Mouse (Mus musculus) liver, embryonic 14.5 days (tissue): ENCODE data around the gene Trpm6.

Experiments
- CTCF ChIP-seq: IDR thresholded peaks from 2 replicates; pipeline ENCODE4 v1.5.1; 2016; ENCODE audit warnings: antibody characterized with exemption, low read depth, control low read depth
- EP300 ChIP-seq: IDR thresholded peaks from 2 replicates; pipeline ENCODE4 v1.6.1; 2016; ENCODE audit warnings: antibody characterized with exemption, low read depth

GRCm38 (mm10) chr19:18828601-18829000 lies 78.8 kb downstream of the Trpm6 start:
- TF ChIP-seq EP300 (no peak), CTCF (no peak)
